Mouse (Mus musculus) kidney, postnatal 25 days (tissue): Measurements from ENCODE around the gene Vnn3.

Experiments
- DNase-seq, 2 experiments: peaks; one replicate each; pipeline ENCODE4 v3.0.0; 2021; ENCODE audit warnings: mixed read lengths in 2 of 2

The Vnn3 gene

GRCm38 (mm10) chr10:23894601-23895349 lies 43.5 kb downstream of the Vnn3 start, which contains the start of gene Vnn1:
Gene Vnn1 (plus strand): TSS chr10:23894688.
- DNase-seq, result peak; percentile 52 to 75

GRCm38 (mm10) chr10:23895376-23895775 lies 44.1 kb downstream of the Vnn3 start:
- DNase-seq, result peak; percentile 31 to 44

GRCm38 (mm10) chr10:23901119-23901518 lies 49.9 kb downstream of the Vnn3 start:
- no peak for DNase-seq

GRCm38 (mm10) chr10:23905661-23906060 lies 54.4 kb downstream of the Vnn3 start:
- DNase-seq, result no peak
